Mouse (Mus musculus) urinary bladder, postnatal 14 days (tissue): ENCODE data around the gene Prps2.
"Not testable (repeated sequence)": the region's sequence is repeated elsewhere in the genome, so short reads cannot be mapped to it uniquely, and the experiment has no call there.

Experiments
- DNase-seq: peaks from one replicate; pipeline ENCODE4 v3.0.0; 2021; ENCODE audit warnings: low spot score

The Prps2 gene

GRCm38 (mm10) chrX:167323742-167324141 is 58.8 kb downstream of the Prps2 start:
- no peak for DNase-seq

DNA sequence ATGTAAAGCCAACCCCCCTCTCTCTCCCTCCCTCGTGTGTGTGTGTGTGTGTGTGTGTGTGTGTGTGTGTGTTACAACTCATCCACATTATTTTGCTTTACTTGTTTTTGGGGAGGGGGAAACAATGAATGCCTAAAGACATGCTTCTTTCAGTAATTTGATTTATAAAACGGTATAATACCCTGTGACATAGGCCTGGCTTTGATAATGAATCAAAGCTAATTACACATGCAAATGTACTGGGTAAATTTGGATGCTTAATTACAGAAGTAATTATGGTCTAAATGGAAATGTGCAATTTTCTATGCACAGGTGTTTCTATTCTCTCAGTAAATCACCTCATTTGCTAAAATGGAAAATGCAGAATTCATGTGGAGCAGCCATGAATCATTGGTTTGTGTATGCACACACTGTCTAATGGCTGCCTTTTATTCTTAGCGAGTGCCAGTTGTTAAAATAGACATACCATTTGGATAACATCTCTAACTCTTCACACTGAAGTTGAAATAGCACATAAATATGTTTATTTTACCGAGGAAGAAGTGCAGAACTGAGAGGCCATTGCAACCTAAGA is 61.2 kb downstream of the Prps2 start:
- no peak for DNase-seq

DNA sequence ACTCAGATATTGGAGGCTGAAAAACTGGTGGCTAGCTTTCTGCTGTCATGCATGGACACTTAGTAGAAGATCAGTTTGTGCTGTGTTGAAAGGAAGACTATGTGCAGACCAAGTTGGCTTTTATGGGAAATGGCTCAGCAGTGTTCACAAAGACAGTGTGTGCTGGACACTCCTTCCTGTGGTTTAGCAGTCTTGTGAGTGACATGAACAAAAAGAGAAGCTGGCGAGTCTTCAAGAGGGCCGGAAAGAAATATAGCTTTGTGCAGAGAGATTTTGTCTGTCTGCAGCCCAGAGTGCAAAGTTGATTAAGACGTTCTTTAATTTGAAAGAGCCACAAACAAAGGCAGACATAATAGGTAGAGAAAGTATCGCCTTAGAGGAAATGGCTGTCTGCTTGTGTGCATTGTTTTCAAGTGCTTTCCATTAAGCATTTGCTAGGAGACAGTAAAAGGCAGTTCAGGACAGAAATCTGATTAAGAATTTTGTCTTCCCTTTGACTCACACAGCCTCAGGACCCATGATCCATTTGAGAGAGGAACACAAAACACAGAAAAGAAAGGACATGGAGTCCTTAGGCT is 63.6 kb downstream of the Prps2 start:
- no peak for DNase-seq

- no peak for DNase-seq
Observed at GRCm38 (mm10) chrX:167315766-167316165, 66.8 kb downstream of the Prps2 start.

GRCm38 (mm10) chrX:167315093-167315726 is 67.3 kb downstream of the Prps2 start:
- DNase-seq, result no peak

DNA sequence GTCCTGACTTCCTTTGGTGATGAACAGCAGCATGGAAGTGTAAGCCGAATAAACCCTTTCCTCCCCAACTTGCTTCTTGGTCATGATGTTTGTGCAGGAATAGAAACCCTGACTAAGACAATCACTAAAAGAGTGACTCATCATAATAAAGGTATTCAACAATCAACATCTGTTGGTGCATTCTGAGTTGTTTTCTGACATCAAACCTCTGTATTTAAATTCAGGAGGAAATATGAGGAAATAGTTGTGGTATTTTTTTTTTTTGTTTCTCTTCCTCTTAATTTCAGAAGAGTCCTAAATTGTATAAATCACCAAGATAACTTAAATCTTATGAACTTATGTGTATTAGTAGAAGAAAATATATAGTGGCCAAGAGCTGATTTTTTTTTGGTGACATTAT is 80.5 kb downstream of the Prps2 start:
- not testable (repeated sequence) for DNase-seq
